9 mouse cellular contexts compared by ENCODE assay signal in genomic region chr11:88357325-88357724, GRCm38 (mm10).
DNase-seq lines count a peak whose midpoint lies in the region; ATAC-seq and TF ChIP-seq lines count a peak whose summit lies in the region.
"Had no signal": no experiment of that assay in that cellular context is flagged by ENCODE, and none has a peak within 500 bp of the region (broad histone marks: within the 10 kb centered on the region; RNA-seq: fewer than 3 reads in every experiment).

No protein-coding gene starts in this region.

- no peak for TF ChIP-seq CTCF in brain, embryonic 14.5 days (IDR thresholded peaks at IDR 0.05; ENCODE audit: borderline replicate concordance, extremely low read depth, insufficient read depth, insufficient read length)
- no peak for TF ChIP-seq CTCF in forebrain, postnatal 0 days (IDR thresholded peaks at IDR 0.05; ENCODE audit: low read depth)
- no peak for TF ChIP-seq CTCF in gastrocnemius, adult 2 months (IDR thresholded peaks at IDR 0.05)

- no peak for TF ChIP-seq POLR2A in brain, embryonic 14.5 days (IDR thresholded peaks at IDR 0.05; ENCODE audit: borderline replicate concordance, extremely low read depth, insufficient read depth, insufficient read length, poor library complexity, severe bottlenecking)

- no peak overlapping the region for H3K27ac ChIP-seq in heart, embryonic 12.5 days (ENCODE audit: poor library complexity, severe bottlenecking)
- H3K27ac ChIP-seq in forebrain, postnatal 0 days (ENCODE audit: low read depth, low read length): peak overlapping the region; percentile 70
- H3K27ac ChIP-seq in liver, embryonic 16.5 days (ENCODE audit: low read length): no peak overlapping the region
- H3K27ac ChIP-seq in gastrocnemius, adult 2 months: no peak overlapping the region

- WGBS in heart, embryonic 12.5 days: 47% methylated on average over 9 of the region's 9 CpGs
- WGBS in forebrain, postnatal 0 days: 18% methylated on average over 9 of the region's 9 CpGs
- 56% methylated on average over 9 of the region's 9 CpGs for WGBS in liver, embryonic 16.5 days (ENCODE audit: insufficient replicate concordance)

- peaks cover 17% of the 10 kb centered on the region for H3K36me3 ChIP-seq in heart, embryonic 12.5 days
- H3K36me3 ChIP-seq in forebrain, postnatal 0 days (ENCODE audit: insufficient read depth): no peaks in the 10 kb centered on the region
- H3K36me3 ChIP-seq in liver, embryonic 16.5 days (ENCODE audit: control insufficient read depth, insufficient read depth): no peaks in the 10 kb centered on the region

- 0 out of 2 replicates have a peak overlapping the region, but pooled peaks have one; percentile 1 for H3K4me2 ChIP-seq in heart, embryonic 12.5 days
- H3K4me2 ChIP-seq in forebrain, postnatal 0 days (ENCODE audit: low read depth): peak overlapping the region; percentile 31
- H3K4me2 ChIP-seq in liver, embryonic 16.5 days (ENCODE audit: low read depth, low read length): no peak overlapping the region

- intact Hi-C loops in heart, postnatal 14 days (cut with DNase I): no loop called here
- intact Hi-C loops in gastrocnemius, adult 2 months (cut with DNase I): no loop called here

- H3K9me3 ChIP-seq in heart, embryonic 12.5 days (replicated peaks): no peaks in the 10 kb centered on the region
- H3K9me3 ChIP-seq in forebrain, postnatal 0 days (ENCODE audit: low read length): no peaks in the 10 kb centered on the region
- no peaks in the 10 kb centered on the region for H3K9me3 ChIP-seq in liver, embryonic 16.5 days (replicated peaks; ENCODE audit: control insufficient read depth, low read length)

- no peaks in the 10 kb centered on the region for H3K27me3 ChIP-seq in heart, embryonic 12.5 days (replicated peaks)
- no peaks in the 10 kb centered on the region for H3K27me3 ChIP-seq in forebrain, postnatal 0 days (ENCODE audit: insufficient read depth, low read length)
- no peaks in the 10 kb centered on the region for H3K27me3 ChIP-seq in liver, embryonic 16.5 days (ENCODE audit: control insufficient read depth, insufficient read depth, low read depth, low read length)

- ATAC-seq in heart, embryonic 12.5 days (ENCODE audit: insufficient number of reproducible peaks, low FRiP score): no peak
- ATAC-seq in forebrain, postnatal 0 days: peak; percentile 17
- peak; percentile 46; the same call in 1 of the 2 replicates for ATAC-seq in liver, embryonic 16.5 days (ENCODE audit: low read depth)

- no peak overlapping the region for H3K4me3 ChIP-seq in heart, embryonic 12.5 days
- 0 out of 2 replicates have a peak overlapping the region, but pooled peaks have one; percentile 5 for H3K4me3 ChIP-seq in forebrain, postnatal 0 days (ENCODE audit: low read depth, low read length)
- H3K4me3 ChIP-seq in liver, embryonic 16.5 days (ENCODE audit: low read depth, low read length): no peak overlapping the region
- no peak overlapping the region for H3K4me3 ChIP-seq in gastrocnemius, adult 2 months

- H3K9ac ChIP-seq in heart, embryonic 12.5 days: no peak overlapping the region
- H3K9ac ChIP-seq in forebrain, postnatal 0 days: 0 out of 2 replicates have a peak overlapping the region, but pooled peaks have one; percentile 29
- no peak overlapping the region for H3K9ac ChIP-seq in liver, embryonic 16.5 days (ENCODE audit: low read depth, low read length)

- no peak for DNase-seq in heart, postnatal 14 days
- DNase-seq in brain, embryonic 14.5 days (ENCODE audit: low read depth): peak; percentile 79
- no peak for DNase-seq in forebrain, postnatal 0 days
- DNase-seq in gastrocnemius, adult 2 months: no peak
- no peak for DNase-seq in natural killer cell, adult 2 months (ENCODE audit: low spot score in 2 of 2)
- DNase-seq in frontal cortex, postnatal 36 days (ENCODE audit: low spot score in 2 of 2): no peak
- DNase-seq: kidney, adult 11 months had no signal

- H3K4me1 ChIP-seq in heart, embryonic 12.5 days (replicated peaks): peaks cover 70% of the 10 kb centered on the region
- H3K4me1 ChIP-seq in forebrain, postnatal 0 days (ENCODE audit: insufficient read depth): peaks cover 14% of the 10 kb centered on the region
- peaks cover 18% of the 10 kb centered on the region for H3K4me1 ChIP-seq in liver, embryonic 16.5 days (ENCODE audit: control insufficient read depth, low read depth, low read length)
